Mouse (Mus musculus) ES-E14 (cell line): ENCODE results near the gene Bri3bp. TPM values are rescaled to one million over a fixed set of nuclear protein-coding genes. Genes with fewer than 3 reads are reported as not detected.

ENCODE experiments used
- DNase-seq: peaks from one replicate; pipeline ENCODE4 v3.0.0-alpha.2; 2013; ENCODE audit warnings: low read depth, low spot score
- H3K27ac ChIP-seq: 2 replicates; pipeline ENCODE4 v1.5.1; 2012; ENCODE audit warnings: low read depth, mild to moderate bottlenecking, low read length, moderate library complexity, mixed read lengths; ENCODE audit not compliant: poor library complexity, insufficient read depth, severe bottlenecking
- H3K36me3 ChIP-seq: 2 replicates; pipeline ENCODE4 v1.6.1; 2012; ENCODE audit warnings: mild to moderate bottlenecking, low read length, moderate library complexity, mixed read lengths; ENCODE audit not compliant: control insufficient read depth, poor library complexity, insufficient read depth, severe bottlenecking
- H3K4me1 ChIP-seq, 2 experiments: fragments of 150-350 bp in 1 of 2; sonication (generic) in 1 of 2; 2 replicates each; pipeline ENCODE4 v1.6.1; 2012; ENCODE audit warnings: low read length in 2 of 2, mild to moderate bottlenecking in 1 of 2, mixed read lengths in 1 of 2; ENCODE audit not compliant: control insufficient read depth in 2 of 2, insufficient read depth in 2 of 2, poor library complexity in 1 of 2
- H3K4me3 ChIP-seq, 2 experiments: fragments of 150-350 bp in 1 of 2; sonication (generic) in 1 of 2; 2 replicates each; pipeline ENCODE4 v1.5.1; 2012; ENCODE audit warnings: low read length in 2 of 2, low read depth in 1 of 2, mild to moderate bottlenecking in 1 of 2, mixed read lengths in 1 of 2; ENCODE audit not compliant: insufficient read depth in 1 of 2, poor library complexity in 1 of 2, severe bottlenecking in 1 of 2
- H3K9ac ChIP-seq: 2 replicates; pipeline ENCODE4 v1.6.1; 2012; ENCODE audit warnings: low read depth, mild to moderate bottlenecking, low read length, mixed read lengths; ENCODE audit not compliant: poor library complexity, insufficient read depth, severe bottlenecking
- H3K9me3 ChIP-seq: fragments of 150-350 bp; sonication (generic); 2 replicates; pipeline ENCODE4 v1.6.1; 2012; ENCODE audit warnings: low read depth, mild to moderate bottlenecking, low read length; ENCODE audit not compliant: control insufficient read depth, insufficient read depth
- CHD2 ChIP-seq: IDR thresholded peaks from 2 replicates; pipeline ENCODE4 v1.6.1; 2014; ENCODE audit warnings: mild to moderate bottlenecking, low read depth, low read length, inconsistent platforms
- HCFC1 ChIP-seq: IDR thresholded peaks from 2 replicates; pipeline ENCODE4 v1.6.1; 2012; ENCODE audit warnings: low read length, inconsistent platforms, borderline replicate concordance; ENCODE audit not compliant: insufficient read depth
- MAFK ChIP-seq: IDR thresholded peaks from 2 replicates; pipeline ENCODE4 v1.6.1; 2014; ENCODE audit warnings: mild to moderate bottlenecking, low read depth, low read length, inconsistent platforms; ENCODE audit not compliant: insufficient read depth
- ZC3H11A ChIP-seq: IDR thresholded peaks from 2 replicates; pipeline ENCODE4 v1.6.1; 2012; ENCODE audit warnings: low read depth, mild to moderate bottlenecking, inconsistent platforms, low read length, borderline replicate concordance
- ZNF384 ChIP-seq: IDR thresholded peaks from 2 replicates; pipeline ENCODE4 v1.6.1; 2012; ENCODE audit warnings: low read depth, low read length, inconsistent platforms
- in situ Hi-C, 2 experiments: fragments of 600-800 bp; cut with MboI; formaldehyde crosslinking; loops; one replicate each; pipeline ENCODE4 v1.15.1; 2025; ENCODE audit warnings: low sequenced_read_pairs in 2 of 2, inconsistent platforms in 1 of 2; ENCODE audit not compliant: unreplicated experiment in 2 of 2
- total RNA-seq: library from RNA; depleted of rRNA; stranded (reverse); fragments of 300-350 nt; gene quantifications from 2 replicates; pipeline ENCODE4 v1.2.3, GENCODE M21; 2012

Bri3bp gene
- total RNA-seq, 1 experiment, result 52.7 TPM

DNA sequence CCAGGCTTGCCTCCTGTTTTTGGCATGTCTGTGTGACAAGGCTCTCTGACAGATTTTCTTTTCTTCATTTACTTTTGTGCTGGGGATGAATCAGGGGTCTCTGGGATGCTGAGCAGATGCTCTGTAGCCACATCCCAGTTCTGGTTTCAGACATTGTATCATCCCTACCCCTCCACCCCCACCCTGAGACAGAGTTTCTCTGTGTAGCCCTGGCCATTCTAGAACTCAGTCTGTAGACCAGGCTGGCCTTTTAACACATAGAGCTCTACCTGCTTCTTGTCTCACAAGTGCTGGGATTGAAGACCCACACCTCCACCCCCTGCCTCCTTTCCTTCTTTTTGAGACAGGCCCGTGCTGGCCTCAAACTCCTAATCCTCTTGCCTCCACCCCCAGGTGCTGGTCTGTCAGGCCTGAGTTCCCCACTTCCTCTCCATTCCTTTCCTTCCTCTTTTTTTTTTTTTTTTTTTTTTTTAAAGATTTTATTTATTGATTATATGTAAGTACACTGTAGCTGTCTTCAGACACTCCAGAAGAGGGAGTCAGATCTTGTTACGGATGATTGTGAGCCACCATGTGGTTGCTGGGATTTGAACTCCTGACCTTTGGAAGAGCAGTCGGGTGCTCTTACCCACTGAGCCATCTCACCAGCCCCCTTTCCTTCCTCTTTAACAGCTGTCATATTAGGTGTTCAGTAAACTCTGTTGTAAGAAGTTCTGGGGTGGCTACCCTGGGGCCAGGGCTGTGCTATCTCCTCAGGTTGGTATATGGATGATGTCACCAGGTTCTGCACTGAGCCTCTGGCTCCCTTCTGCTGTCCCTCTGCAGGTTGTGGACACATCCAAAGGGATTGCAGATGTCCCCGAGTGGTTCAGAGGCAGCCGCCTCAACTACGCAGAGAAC, 42.6 kb downstream of the Bri3bp start:
- H3K4me1 ChIP-seq, result 0 out of 4 replicates have a peak, but pooled peaks cover 0 to 2% of the 10 kb centered on the region in 2 experiments
- H3K27ac ChIP-seq, result no peak overlapping the region
- no peak overlapping the region for H3K4me3 ChIP-seq
- DNase-seq, result no peak
- peaks cover 3% of the 10 kb centered on the region; the same call in 1 of the 2 replicates for H3K36me3 ChIP-seq
- H3K9ac ChIP-seq, result no peak overlapping the region
- in situ Hi-C loops, result no loop called here
- no peak for TF ChIP-seq ZC3H11A
- no peak for TF ChIP-seq MAFK
- TF ChIP-seq HCFC1, result no peak
- no peak for TF ChIP-seq CHD2
- TF ChIP-seq ZNF384, result no peak
- H3K9me3 ChIP-seq, result no peaks in the 10 kb centered on the region

GRCm38 (mm10) chr5:125485031-125485778, 43.8 kb downstream of the Bri3bp start:
- TF ChIP-seq CHD2 (no peak), ZNF384 (no peak), MAFK (no peak), HCFC1 (no peak), ZC3H11A (no peak)
- peaks cover 3% of the 10 kb centered on the region; the same call in 1 of the 2 replicates for H3K36me3 ChIP-seq
- no peak overlapping the region for H3K9ac ChIP-seq
- no peak for DNase-seq
- 0 out of 4 replicates have a peak, but pooled peaks cover 0 to 2% of the 10 kb centered on the region in 2 experiments for H3K4me1 ChIP-seq
- no peak overlapping the region for H3K4me3 ChIP-seq
- no peaks in the 10 kb centered on the region for H3K9me3 ChIP-seq
- H3K27ac ChIP-seq, result no peak overlapping the region
- in situ Hi-C loops, result no loop called here

DNA sequence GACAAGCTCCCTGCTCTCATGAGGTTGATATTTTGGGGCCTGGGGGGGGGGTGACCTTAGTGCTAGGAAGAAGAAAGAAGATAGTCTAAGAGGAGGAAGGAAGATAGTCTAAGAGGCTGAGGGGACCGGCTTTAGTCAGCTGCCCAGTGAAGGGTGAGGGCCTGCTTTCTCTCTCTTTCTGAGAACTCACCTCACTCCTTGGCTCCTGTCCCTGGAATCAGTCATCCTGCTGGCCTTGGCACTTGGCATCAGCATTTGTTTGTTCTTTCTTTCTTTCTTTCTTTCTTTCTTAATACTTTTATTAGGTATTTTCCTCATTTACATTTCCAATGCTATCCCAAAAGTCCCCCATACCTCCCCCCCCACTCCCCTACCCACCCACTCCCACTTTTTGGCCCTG, 44.7 kb downstream of the Bri3bp start:
- H3K36me3 ChIP-seq, result peaks cover 3% of the 10 kb centered on the region; the same call in 1 of the 2 replicates
- no peaks in the 10 kb centered on the region for H3K9me3 ChIP-seq
- in situ Hi-C loops, result no loop called here
- DNase-seq, result no peak
- H3K4me3 ChIP-seq, result no peak overlapping the region
- no peak for TF ChIP-seq ZNF384
- 0 out of 4 replicates have a peak, but pooled peaks cover 0 to under 1% of the 10 kb centered on the region in 2 experiments for H3K4me1 ChIP-seq
- no peak overlapping the region for H3K27ac ChIP-seq
- no peak overlapping the region for H3K9ac ChIP-seq

- H3K4me3 ChIP-seq, result no peak overlapping the region
- DNase-seq, result no peak
- H3K27ac ChIP-seq, result no peak overlapping the region
- peaks cover 3% of the 10 kb centered on the region; the same call in 1 of the 2 replicates for H3K36me3 ChIP-seq
- peaks cover 0 to under 1% of the 10 kb centered on the region in 2 experiments; a peak in 1 of 4 replicates for H3K4me1 ChIP-seq
- no peaks in the 10 kb centered on the region for H3K9me3 ChIP-seq
- TF ChIP-seq HCFC1, result no peak
- TF ChIP-seq ZNF384, result 0 out of 2 replicates have a peak, but pooled peaks have one; percentile 11
- no peak overlapping the region for H3K9ac ChIP-seq
- in situ Hi-C loops, result no loop called here
These were observed 46.2 kb downstream of the Bri3bp start for GRCm38 (mm10) chr5:125487375-125488115.
